Mouse (Mus musculus) bone marrow macrophage, adult 2 months (primary cell): ENCODE measurements at regions not wholly inside any gene's neighbourhood (a gene's known extent, or its start where the extent isn't known, plus 50 kb on each side); places are given as distances from the start of the nearest gene placed in this dataset.

Experiments
- CTCF ChIP-seq: IDR thresholded peaks from 2 replicates; pipeline ENCODE4 v1.5.1; 2012; ENCODE audit warnings: low read depth, mild to moderate bottlenecking, low read length, moderate library complexity
- POLR2A ChIP-seq: IDR thresholded peaks from 2 replicates; pipeline ENCODE4 v1.6.1; 2012; ENCODE audit warnings: mild to moderate bottlenecking, low read depth, low read length, borderline replicate concordance

DNA sequence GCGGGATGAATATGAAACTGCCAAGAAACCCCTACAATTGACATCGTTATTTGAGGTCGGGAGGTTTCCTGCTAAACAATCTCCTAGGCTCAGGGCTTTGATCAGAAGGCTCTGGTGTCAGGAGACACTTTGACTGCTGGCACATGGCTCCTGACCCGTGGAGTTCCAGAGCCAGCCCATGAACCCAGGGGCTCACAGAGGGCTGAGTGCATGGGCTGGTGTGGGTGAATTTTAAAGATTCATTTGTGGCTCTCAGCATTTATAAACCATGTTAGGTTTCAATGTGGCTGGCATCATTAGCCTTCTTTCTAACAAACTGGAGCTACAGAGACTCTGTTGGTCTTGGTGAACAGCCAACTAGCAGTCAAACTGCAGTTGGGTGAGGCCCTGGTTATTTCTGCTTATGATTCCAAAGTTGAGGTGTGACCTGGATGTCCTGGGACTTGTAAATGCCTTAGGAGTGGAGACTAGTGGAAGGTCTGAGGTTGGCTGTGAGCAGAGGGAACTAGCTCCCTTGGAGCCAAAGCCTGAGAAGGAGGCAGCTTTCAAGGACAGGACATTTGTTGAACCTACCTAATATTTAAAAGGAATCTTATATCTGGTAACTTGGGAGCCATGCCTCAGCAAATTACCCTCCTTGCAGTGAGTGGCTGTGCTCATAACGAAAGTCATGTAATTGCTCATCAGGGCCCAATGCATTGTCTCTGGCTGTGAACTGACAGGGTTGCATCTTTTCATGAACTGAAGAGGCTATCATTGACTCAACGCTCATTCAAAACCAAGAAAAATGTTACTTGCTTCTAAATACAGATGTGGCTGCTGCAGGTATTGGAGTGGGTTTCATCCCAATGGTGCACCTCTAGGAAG is 108.0 kb upstream of the Mki67 start:
- TF ChIP-seq CTCF = no peak
- no peak for TF ChIP-seq POLR2A
